Mouse (Mus musculus): ENCODE data around the gene Cbx5. TPM values are rescaled to one million over a fixed set of nuclear protein-coding genes. Genes with fewer than 3 reads are reported as not detected.

The Cbx5 gene
- polyA plus RNA-seq, 1 experiment from 2014 or later, result 109 TPM

DNA sequence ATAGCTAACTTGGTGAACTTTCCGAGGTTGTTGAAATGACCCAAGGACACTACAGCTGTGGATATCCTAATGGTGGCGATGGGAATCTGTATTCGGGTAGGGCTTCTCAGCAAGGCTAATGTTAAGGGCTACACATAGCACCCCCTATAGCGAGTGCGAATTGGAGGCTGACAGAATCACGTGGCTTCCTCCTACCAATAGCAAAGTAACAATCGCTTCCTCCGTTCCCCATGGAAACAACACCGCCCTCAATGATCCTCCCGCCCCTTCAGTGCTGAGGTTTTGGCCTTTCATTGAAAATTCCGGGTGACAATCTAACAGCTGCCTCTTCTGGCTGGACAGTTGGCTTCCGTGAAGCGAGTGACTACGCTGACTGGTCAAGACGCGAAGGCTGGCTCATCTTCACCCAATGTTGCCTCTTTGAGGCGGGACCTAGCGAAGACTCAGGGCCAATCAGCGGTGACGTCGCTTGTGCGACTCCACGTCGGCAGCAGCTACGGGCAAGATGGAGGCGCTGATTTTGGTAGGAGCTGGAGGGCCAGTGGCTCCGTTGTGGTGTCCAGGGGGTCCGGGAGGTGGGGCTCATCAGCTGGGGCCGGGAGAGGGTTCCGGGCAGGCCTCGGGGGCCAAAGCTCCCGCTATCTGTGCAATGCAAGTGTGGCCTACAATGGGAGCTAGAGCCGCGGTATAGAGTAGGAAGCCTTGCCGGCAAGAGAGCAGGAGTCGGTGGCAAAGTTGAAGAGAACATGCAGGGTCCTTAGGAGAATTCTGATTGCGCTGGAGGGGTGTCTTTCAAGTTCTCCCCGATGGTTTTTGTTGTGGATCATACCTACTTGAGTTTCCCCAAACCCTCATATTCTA is 33.0 kb upstream of the Cbx5 start, which contains the start of gene Copz1:
Gene Copz1 (plus strand): TSS at position 296 of the 861 bp plus-strand sequence.
- H3K4me3 ChIP-seq (ENCODE audit: low read length), result peak within 1 kb of the TSS; percentile 89
- H3K4me2 ChIP-seq (replicated peaks; ENCODE audit: low read depth, low read length), result peak within 1 kb of the TSS; percentile 70
- H3K9me3 ChIP-seq (ENCODE audit: low read length), result no peaks in the 10 kb centered on the region
- H3K9ac ChIP-seq (replicated peaks; ENCODE audit: low read length), result peak within 1 kb of the TSS; percentile 89
- H3K27me3 ChIP-seq (ENCODE audit: insufficient read depth, low read length), result no peaks in the 10 kb centered on the region
- under 1% methylated on average over 38 of the region's 38 CpGs for WGBS
- peaks cover 10% of the 10 kb centered on the region for H3K4me1 ChIP-seq (ENCODE audit: insufficient read depth, low read length)
- H3K27ac ChIP-seq (ENCODE audit: low read length), result peak within 1 kb of the TSS; percentile 66; the same call in 1 of the 2 replicates
- ATAC-seq (ENCODE audit: low FRiP score, low TSS enrichment), result peak; percentile 99
- H3K36me3 ChIP-seq (ENCODE audit: insufficient read depth, low read length), result no peaks in the 10 kb centered on the region

DNA sequence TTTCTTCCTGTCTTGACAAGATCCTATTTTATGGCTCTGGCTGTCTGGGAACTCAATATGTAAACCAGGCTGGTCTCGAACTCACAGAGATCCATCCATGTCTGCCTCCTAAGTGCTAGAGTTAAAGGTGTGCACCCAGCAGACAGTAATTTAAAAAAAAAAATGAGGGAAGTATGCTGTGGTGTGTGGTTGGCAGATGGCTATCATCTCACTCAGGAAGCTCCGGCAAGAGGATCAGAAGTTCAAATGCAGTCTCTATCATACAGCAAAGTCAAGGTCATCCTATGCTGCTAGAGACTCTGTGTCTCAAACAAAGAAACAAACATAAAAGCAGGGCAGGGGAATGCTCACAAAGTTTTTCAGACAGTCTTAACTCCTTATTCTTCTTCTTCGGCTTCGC is 29.3 kb upstream of the Cbx5 start:
- no peak overlapping the region for H3K4me2 ChIP-seq (replicated peaks; ENCODE audit: low read depth, low read length)
- H3K9me3 ChIP-seq (ENCODE audit: low read length), result no peaks in the 10 kb centered on the region
- H3K4me1 ChIP-seq (ENCODE audit: insufficient read depth, low read length), result peaks cover 6% of the 10 kb centered on the region
- no peak for ATAC-seq (ENCODE audit: low FRiP score, low TSS enrichment)
- H3K27ac ChIP-seq (ENCODE audit: low read length), result no peak overlapping the region
- no peaks in the 10 kb centered on the region for H3K36me3 ChIP-seq (ENCODE audit: insufficient read depth, low read length)
- 76% methylated on average over 4 of the region's 4 CpGs for WGBS
- H3K9ac ChIP-seq (replicated peaks; ENCODE audit: low read length), result no peak overlapping the region
- H3K27me3 ChIP-seq (ENCODE audit: insufficient read depth, low read length), result no peaks in the 10 kb centered on the region
- no peak overlapping the region for H3K4me3 ChIP-seq (ENCODE audit: low read length)

DNA sequence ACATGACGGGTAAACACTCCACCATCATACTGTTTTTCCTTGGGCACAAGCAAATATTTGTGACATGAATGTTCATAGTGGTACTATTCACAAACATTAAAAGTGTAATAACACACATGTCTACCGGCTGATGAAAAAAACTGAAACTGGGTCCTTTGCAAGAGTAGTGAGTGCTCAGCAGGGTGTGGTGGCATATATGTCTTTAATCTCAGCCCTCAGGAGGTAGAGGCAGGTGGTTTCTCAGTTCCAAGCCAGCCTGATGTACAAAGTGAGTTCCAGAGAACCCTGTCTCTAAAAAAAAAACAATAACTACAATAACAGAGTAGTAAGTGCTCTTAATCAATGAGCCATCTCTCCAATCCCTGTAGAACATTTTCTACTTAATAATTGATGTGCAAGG is 25.2 kb upstream of the Cbx5 start:
- WGBS, result 90% methylated on average over 2 of the region's 2 CpGs
- Histone ChIP-seq H3K4me1 (ENCODE audit: insufficient read depth, low read length) (no peaks in the 10 kb centered on the region), H3K27ac (ENCODE audit: low read length) (no peak overlapping the region), H3K4me3 (ENCODE audit: low read length) (no peak overlapping the region), H3K4me2 (replicated peaks; ENCODE audit: low read depth, low read length) (no peak overlapping the region), H3K36me3 (ENCODE audit: insufficient read depth, low read length) (no peaks in the 10 kb centered on the region), H3K9ac (replicated peaks; ENCODE audit: low read length) (no peak overlapping the region), H3K9me3 (ENCODE audit: low read length) (no peaks in the 10 kb centered on the region), H3K27me3 (ENCODE audit: insufficient read depth, low read length) (no peaks in the 10 kb centered on the region)
- no peak for ATAC-seq (ENCODE audit: low FRiP score, low TSS enrichment)

DNA sequence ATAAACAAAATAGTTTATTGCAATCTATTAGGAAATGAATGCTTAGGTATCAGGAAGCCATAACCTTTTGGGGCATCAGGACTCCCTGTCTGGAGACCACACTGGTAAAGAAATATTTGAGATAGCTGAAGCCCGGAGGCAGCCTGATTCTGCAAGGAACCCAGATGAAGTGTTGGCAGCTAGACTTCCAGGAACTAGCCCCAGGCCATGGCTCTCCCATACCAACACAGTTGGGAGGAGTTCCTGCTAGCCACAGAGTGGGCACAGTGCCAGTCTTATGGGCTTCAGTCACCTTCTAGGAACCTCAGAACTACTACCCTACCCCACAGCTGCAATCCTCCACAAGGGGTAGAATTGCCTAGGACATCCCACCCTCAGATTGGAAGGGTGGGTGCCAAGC is 20.4 kb upstream of the Cbx5 start:
- Histone ChIP-seq H3K9ac (replicated peaks; ENCODE audit: low read length) (no peak overlapping the region), H3K36me3 (ENCODE audit: insufficient read depth, low read length) (no peaks in the 10 kb centered on the region), H3K4me2 (replicated peaks; ENCODE audit: low read depth, low read length) (no peak overlapping the region), H3K9me3 (ENCODE audit: low read length) (no peaks in the 10 kb centered on the region), H3K4me1 (ENCODE audit: insufficient read depth, low read length) (peaks cover 17% of the 10 kb centered on the region), H3K27me3 (ENCODE audit: insufficient read depth, low read length) (no peaks in the 10 kb centered on the region), H3K27ac (ENCODE audit: low read length) (no peak overlapping the region), H3K4me3 (ENCODE audit: low read length) (no peak overlapping the region)
- no peak for ATAC-seq (ENCODE audit: low FRiP score, low TSS enrichment)
- WGBS, result 67% methylated on average over 1 of the region's 1 CpGs

DNA sequence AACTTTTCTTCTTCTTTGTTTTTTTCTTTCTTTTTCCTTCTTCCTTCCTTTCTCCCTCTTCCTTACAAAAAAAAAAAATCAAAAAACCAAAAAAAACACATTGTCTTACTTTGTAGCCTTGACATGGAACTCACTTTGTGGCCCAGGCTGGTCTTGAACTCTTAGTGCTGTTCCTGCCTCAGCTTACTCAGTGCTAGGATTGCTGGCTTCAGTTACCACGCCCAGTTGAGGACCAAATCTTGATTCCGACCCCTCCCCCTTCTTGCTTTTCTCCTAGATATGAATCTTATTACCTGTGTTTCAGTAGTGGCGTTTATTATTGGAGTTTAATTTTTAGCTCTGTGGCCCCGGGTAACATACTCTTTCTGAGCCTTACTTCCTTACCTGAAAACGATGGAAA is 19.5 kb upstream of the Cbx5 start:
- H3K4me2 ChIP-seq (replicated peaks; ENCODE audit: low read depth, low read length), result no peak overlapping the region
- WGBS, result 72% methylated on average over 5 of the region's 5 CpGs
- H3K9ac ChIP-seq (replicated peaks; ENCODE audit: low read length), result no peak overlapping the region
- H3K9me3 ChIP-seq (ENCODE audit: low read length), result no peaks in the 10 kb centered on the region
- no peak for ATAC-seq (ENCODE audit: low FRiP score, low TSS enrichment)
- no peak overlapping the region for H3K27ac ChIP-seq (ENCODE audit: low read length)
- H3K4me3 ChIP-seq (ENCODE audit: low read length), result no peak overlapping the region
- peaks cover 25% of the 10 kb centered on the region for H3K4me1 ChIP-seq (ENCODE audit: insufficient read depth, low read length)
- no peaks in the 10 kb centered on the region for H3K27me3 ChIP-seq (ENCODE audit: insufficient read depth, low read length)
- H3K36me3 ChIP-seq (ENCODE audit: insufficient read depth, low read length), result no peaks in the 10 kb centered on the region

DNA sequence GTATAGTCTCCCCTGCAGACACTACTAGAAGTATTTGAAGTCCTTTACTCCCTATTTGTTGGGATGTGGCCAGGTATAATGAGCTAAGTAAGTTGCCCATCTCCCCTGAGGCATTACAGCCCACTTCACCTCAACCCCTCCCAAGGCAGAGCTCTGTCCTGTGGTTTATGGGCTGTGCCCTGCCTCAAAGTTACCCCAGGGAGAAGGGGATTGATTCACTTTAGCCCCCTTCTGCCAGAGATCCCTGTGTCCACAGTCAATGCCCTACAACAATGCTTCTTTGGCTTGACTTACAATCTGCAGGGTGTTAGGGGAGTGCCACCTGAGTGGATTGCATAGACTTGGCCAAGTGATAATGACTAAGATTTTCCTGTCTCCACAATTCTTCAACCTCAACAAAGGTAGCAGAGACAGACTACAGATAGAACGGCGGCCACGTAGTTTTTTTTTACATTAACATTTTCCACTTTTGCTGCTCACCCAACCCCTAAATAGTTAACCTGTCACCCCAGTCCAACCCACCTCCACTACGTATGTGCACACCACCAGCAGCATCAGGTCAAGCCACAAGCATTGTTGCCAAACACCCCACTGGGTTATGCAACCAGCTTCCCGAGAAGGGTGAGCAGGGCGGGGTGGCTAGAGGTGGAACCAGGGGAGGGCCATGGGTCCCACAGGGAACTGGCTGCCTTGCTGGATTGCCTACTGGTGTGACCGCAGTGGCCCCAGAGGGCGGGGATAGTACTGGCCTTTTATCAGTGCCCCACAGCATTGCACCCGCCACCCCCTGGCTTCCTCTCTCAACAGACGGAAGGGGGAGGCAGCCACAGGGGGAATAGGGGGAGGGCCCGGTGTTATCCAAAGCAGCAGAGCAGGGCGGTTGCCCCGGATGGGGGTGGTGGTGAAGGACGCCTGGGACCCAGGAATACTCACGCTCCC is 18.4 kb upstream of the Cbx5 start, which contains the start of gene Nfe2:
Gene Nfe2 (minus strand): TSS at position 614 of the 939 bp plus-strand sequence.
- 13% methylated on average over 15 of the region's 15 CpGs for WGBS
- H3K27ac ChIP-seq (ENCODE audit: low read length), result no peak within 1 kb of the TSS

DNA sequence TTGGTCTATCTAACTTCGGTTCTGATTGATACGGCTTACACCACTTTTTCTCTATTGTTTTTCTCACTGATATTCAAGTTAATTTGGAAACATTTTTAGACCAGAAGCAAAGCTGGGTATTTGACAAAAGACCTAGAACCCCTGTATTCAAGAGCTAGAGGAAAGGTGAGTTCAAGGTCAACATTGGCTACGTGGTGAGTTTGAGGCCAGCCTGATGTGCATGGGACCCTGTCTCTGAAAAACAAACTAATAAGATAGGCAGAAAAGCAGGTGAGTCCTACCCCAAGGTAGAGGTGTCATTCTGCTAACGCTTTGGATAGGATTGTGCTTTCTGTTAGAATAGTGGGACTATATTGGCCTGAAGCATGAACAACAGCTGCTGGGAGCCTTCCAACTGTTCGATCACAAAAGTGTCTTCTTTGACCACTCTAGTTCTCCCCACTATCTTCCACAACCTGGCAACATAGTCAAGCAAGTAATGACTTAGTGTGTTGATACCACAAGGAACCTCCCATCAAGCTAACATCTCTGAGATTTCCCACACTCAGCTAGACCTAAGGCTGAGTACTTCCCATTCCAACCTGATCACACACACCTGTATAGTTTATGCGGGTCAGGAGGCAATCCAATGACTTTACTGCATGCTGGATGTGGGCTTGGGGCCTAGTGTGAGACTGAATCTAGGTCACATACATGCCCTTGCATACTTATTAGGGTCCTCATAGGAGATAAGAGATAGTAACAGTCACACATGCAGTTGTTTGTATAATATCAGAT is 16.8 kb upstream of the Cbx5 start:
- Histone ChIP-seq H3K36me3 (ENCODE audit: insufficient read depth, low read length) (no peaks in the 10 kb centered on the region), H3K4me1 (ENCODE audit: insufficient read depth, low read length) (peaks cover 25% of the 10 kb centered on the region), H3K4me3 (ENCODE audit: low read length) (no peak overlapping the region), H3K4me2 (replicated peaks; ENCODE audit: low read depth, low read length) (no peak overlapping the region), H3K27me3 (ENCODE audit: insufficient read depth, low read length) (no peaks in the 10 kb centered on the region), H3K27ac (ENCODE audit: low read length) (no peak overlapping the region), H3K9me3 (ENCODE audit: low read length) (no peaks in the 10 kb centered on the region), H3K9ac (replicated peaks; ENCODE audit: low read length) (no peak overlapping the region)
- ATAC-seq (ENCODE audit: low FRiP score, low TSS enrichment), result no peak
- WGBS, result 92% methylated on average over 6 of the region's 6 CpGs

More for the DNA sequence above, 18.4 kb upstream of the Cbx5 start, which contains the start of gene Nfe2:
- Histone ChIP-seq H3K27me3 (ENCODE audit: insufficient read depth, low read length) (no peaks in the 10 kb centered on the region), H3K9me3 (ENCODE audit: low read length) (no peaks in the 10 kb centered on the region), H3K4me2 (replicated peaks; ENCODE audit: low read depth, low read length) (peak within 1 kb of the TSS; percentile 52), H3K36me3 (ENCODE audit: insufficient read depth, low read length) (no peaks in the 10 kb centered on the region), H3K9ac (replicated peaks; ENCODE audit: low read length) (peak within 1 kb of the TSS; percentile 20; the same call in 1 of the 2 replicates), H3K4me3 (ENCODE audit: low read length) (peak within 1 kb of the TSS; percentile 17), H3K4me1 (ENCODE audit: insufficient read depth, low read length) (peaks cover 25% of the 10 kb centered on the region)
- ATAC-seq (ENCODE audit: low FRiP score, low TSS enrichment), result peak; percentile 81

DNA sequence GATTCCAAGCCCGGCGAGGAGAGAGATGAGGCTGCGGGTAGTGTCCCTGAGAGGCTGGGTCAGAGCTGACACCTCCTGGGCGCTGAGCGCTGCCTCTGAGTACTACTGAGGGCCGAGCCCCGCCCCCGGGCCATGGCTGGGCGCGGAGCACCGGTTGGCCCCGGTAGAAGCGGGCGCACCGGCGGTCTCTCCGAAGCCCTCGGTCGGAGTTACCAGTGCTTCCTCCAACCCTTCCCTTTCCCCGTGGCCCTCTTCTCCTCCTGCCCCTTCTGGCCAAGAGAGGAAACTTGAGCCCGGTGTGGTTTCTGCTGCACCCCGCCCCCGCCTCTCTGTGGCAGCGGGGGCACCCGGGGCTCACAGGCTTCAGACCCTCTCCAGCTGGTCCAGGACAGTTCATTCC is 15.6 kb upstream of the Cbx5 start:
- ATAC-seq (ENCODE audit: low FRiP score, low TSS enrichment), result peak; percentile 75
- Histone ChIP-seq H3K36me3 (ENCODE audit: insufficient read depth, low read length) (no peaks in the 10 kb centered on the region), H3K4me1 (ENCODE audit: insufficient read depth, low read length) (peaks cover 25% of the 10 kb centered on the region), H3K27me3 (ENCODE audit: insufficient read depth, low read length) (no peaks in the 10 kb centered on the region), H3K27ac (ENCODE audit: low read length) (peak overlapping the region; percentile 66; the same call in 1 of the 2 replicates), H3K4me3 (ENCODE audit: low read length) (peak overlapping the region; percentile 50), H3K4me2 (replicated peaks; ENCODE audit: low read depth, low read length) (peak overlapping the region; percentile 89), H3K9me3 (ENCODE audit: low read length) (no peaks in the 10 kb centered on the region), H3K9ac (replicated peaks; ENCODE audit: low read length) (peak overlapping the region; percentile 71)
- WGBS, result under 1% methylated on average over 25 of the region's 25 CpGs

DNA sequence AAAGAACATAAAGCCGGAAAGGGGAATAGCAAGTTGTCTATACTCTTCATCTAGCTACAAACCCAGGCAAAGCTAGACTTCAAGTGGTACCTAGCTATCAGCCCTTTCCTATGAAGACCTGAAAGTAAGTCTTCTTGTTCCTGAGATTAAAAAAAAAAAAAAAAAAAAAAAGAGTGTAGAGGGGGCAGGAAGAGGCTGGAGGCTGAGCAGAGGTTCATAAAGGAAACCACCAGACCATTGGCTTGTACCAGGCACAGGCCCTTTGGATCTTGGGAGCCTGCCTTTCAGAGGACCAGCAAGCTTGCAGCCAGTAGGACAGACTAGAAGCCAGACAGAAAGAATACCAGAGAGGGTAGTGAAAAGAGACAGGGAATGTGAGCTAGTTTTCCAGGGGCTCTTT is 13.7 kb upstream of the Cbx5 start:
- Histone ChIP-seq H3K9ac (replicated peaks; ENCODE audit: low read length) (no peak overlapping the region), H3K27me3 (ENCODE audit: insufficient read depth, low read length) (no peaks in the 10 kb centered on the region), H3K4me2 (replicated peaks; ENCODE audit: low read depth, low read length) (no peak overlapping the region), H3K27ac (ENCODE audit: low read length) (no peak overlapping the region), H3K4me1 (ENCODE audit: insufficient read depth, low read length) (peaks cover 20% of the 10 kb centered on the region), H3K36me3 (ENCODE audit: insufficient read depth, low read length) (peaks cover 11% of the 10 kb centered on the region), H3K9me3 (ENCODE audit: low read length) (no peaks in the 10 kb centered on the region), H3K4me3 (ENCODE audit: low read length) (no peak overlapping the region)
- 94% methylated on average over 1 of the region's 1 CpGs for WGBS
- ATAC-seq (ENCODE audit: low FRiP score, low TSS enrichment), result no peak

Data from kidney, embryonic 16.5 days (tissue).